In genomic region chrX:58503573-58503972, GRCm38 (mm10) we compare ENCODE assay signal across 11 mouse cellular contexts.
A peak's percentile ranks its signal among the peaks of the same experiment; 100 is the strongest.
DNase-seq lines count a peak whose midpoint lies in the region; ATAC-seq and TF ChIP-seq lines count a peak whose summit lies in the region.
"Had no signal": no experiment of that assay in that cellular context is flagged by ENCODE, and none has a peak within 500 bp of the region (broad histone marks: within the 10 kb centered on the region; RNA-seq: fewer than 3 reads in every experiment).

No protein-coding gene starts in this region.

- H3K9ac ChIP-seq in forebrain, embryonic 11.5 days (ENCODE audit: low read length), result no peak overlapping the region
- no peak overlapping the region for H3K9ac ChIP-seq in midbrain, embryonic 15.5 days
- no peak overlapping the region for H3K9ac ChIP-seq in liver, postnatal 0 days (replicated peaks)
- H3K9ac ChIP-seq: heart, embryonic 13.5 days; limb, embryonic 13.5 days had no signal

- DNase-seq in embryo, embryonic 10.5 days (ENCODE audit: low spot score), result peak; percentile 28
- DNase-seq in forebrain, embryonic 11.5 days (ENCODE audit: low spot score), result peak; percentile 48
- peak; percentile 39 to 56 for DNase-seq in layer of hippocampus, adult 18-20 months (ENCODE audit: low spot score in 2 of 2)
- DNase-seq in liver, postnatal 0 days, result no peak
- no peak for DNase-seq in cerebellum, adult 18-20 months
- DNase-seq: cerebellum, adult 11 months had no signal

- TF ChIP-seq CTCF in liver, postnatal 0 days (IDR thresholded peaks at IDR 0.05; ENCODE audit: low read depth), result no peak

- no peak overlapping the region for H3K4me3 ChIP-seq in forebrain, embryonic 11.5 days (ENCODE audit: low read depth, low read length)
- H3K4me3 ChIP-seq in midbrain, embryonic 15.5 days, result no peak overlapping the region
- no peak overlapping the region for H3K4me3 ChIP-seq in liver, postnatal 0 days (ENCODE audit: low read depth, low read length)
- H3K4me3 ChIP-seq: heart, embryonic 13.5 days; limb, embryonic 13.5 days had no signal

- no peaks in the 10 kb centered on the region for H3K4me1 ChIP-seq in forebrain, embryonic 11.5 days (replicated peaks; ENCODE audit: control insufficient read depth, insufficient read depth, low read length)
- H3K4me1 ChIP-seq in midbrain, embryonic 15.5 days, result no peaks in the 10 kb centered on the region
- H3K4me1 ChIP-seq in liver, postnatal 0 days (ENCODE audit: insufficient read depth), result no peaks in the 10 kb centered on the region
- H3K4me1 ChIP-seq: heart, embryonic 13.5 days; limb, embryonic 13.5 days had no signal

- H3K27ac ChIP-seq in forebrain, embryonic 11.5 days (ENCODE audit: low read depth, low read length), result no peak overlapping the region
- no peak overlapping the region for H3K27ac ChIP-seq in midbrain, embryonic 15.5 days
- no peak overlapping the region for H3K27ac ChIP-seq in liver, postnatal 0 days (ENCODE audit: low read depth)
- H3K27ac ChIP-seq: heart, embryonic 13.5 days; limb, embryonic 13.5 days; macrophage had no signal

- H3K9me3 ChIP-seq in forebrain, embryonic 11.5 days (ENCODE audit: control insufficient read depth, low read length), result no peaks in the 10 kb centered on the region
- H3K9me3 ChIP-seq in midbrain, embryonic 15.5 days, result no peaks in the 10 kb centered on the region
- no peaks in the 10 kb centered on the region for H3K9me3 ChIP-seq in liver, postnatal 0 days (ENCODE audit: low read length)
- H3K9me3 ChIP-seq: heart, embryonic 13.5 days; limb, embryonic 13.5 days had no signal

- ATAC-seq in forebrain, embryonic 11.5 days (replicated peaks; ENCODE audit: low FRiP score), result peak; percentile 53
- peak; percentile 75 for ATAC-seq in midbrain, embryonic 15.5 days (replicated peaks)
- no peak; the same call in 1 of the 2 replicates for ATAC-seq in frontal cortex, adult (ENCODE audit: low TSS enrichment)
- no peak for ATAC-seq in liver, postnatal 0 days

- H3K4me2 ChIP-seq in forebrain, embryonic 11.5 days (ENCODE audit: low read depth, low read length, severe bottlenecking), result no peak overlapping the region
- H3K4me2 ChIP-seq in midbrain, embryonic 15.5 days, result no peak overlapping the region
- no peak overlapping the region for H3K4me2 ChIP-seq in liver, postnatal 0 days (ENCODE audit: low read depth, low read length)
- H3K4me2 ChIP-seq: heart, embryonic 13.5 days; limb, embryonic 13.5 days had no signal

- H3K36me3 ChIP-seq in forebrain, embryonic 11.5 days (ENCODE audit: control insufficient read depth, insufficient read depth, low read length), result no peaks in the 10 kb centered on the region
- no peaks in the 10 kb centered on the region for H3K36me3 ChIP-seq in midbrain, embryonic 15.5 days (replicated peaks)
- H3K36me3 ChIP-seq in liver, postnatal 0 days (replicated peaks; ENCODE audit: insufficient read depth, low read length), result no peaks in the 10 kb centered on the region
- H3K36me3 ChIP-seq: heart, embryonic 13.5 days; limb, embryonic 13.5 days had no signal

- no peak for TF ChIP-seq EP300 in liver, postnatal 0 days (IDR thresholded peaks at IDR 0.05; ENCODE audit: low read depth)

- WGBS in forebrain, embryonic 11.5 days, result 39% methylated on average over 1 of the region's 1 CpGs
- WGBS in midbrain, embryonic 15.5 days, result 38% methylated on average over 1 of the region's 1 CpGs
- 64% methylated on average over 1 of the region's 1 CpGs for WGBS in liver, postnatal 0 days (ENCODE audit: insufficient replicate concordance)

- H3K27me3 ChIP-seq in forebrain, embryonic 11.5 days (ENCODE audit: control insufficient read depth, insufficient read depth, low read length), result no peaks in the 10 kb centered on the region
- no peaks in the 10 kb centered on the region for H3K27me3 ChIP-seq in midbrain, embryonic 15.5 days (replicated peaks)
- H3K27me3 ChIP-seq in liver, postnatal 0 days (ENCODE audit: insufficient read depth, low read length), result no peaks in the 10 kb centered on the region
- H3K27me3 ChIP-seq: heart, embryonic 13.5 days; limb, embryonic 13.5 days had no signal

Comparison
In these comparisons a context has a peak if more than half of its experiments do, and no peak if none do; other contexts are left out.
1. DNase-seq: peak in embryo, embryonic 10.5 days (single experiment), forebrain, embryonic 11.5 days (single experiment) and layer of hippocampus, adult 18-20 months (2 of 2); none in liver, postnatal 0 days (single experiment) and cerebellum, adult 18-20 months (0 of 2).
2. ATAC-seq: peak in forebrain, embryonic 11.5 days (single experiment) and midbrain, embryonic 15.5 days (single experiment); none in frontal cortex, adult (single experiment) and liver, postnatal 0 days (single experiment).